Mouse (Mus musculus): Measurements from ENCODE around the gene Hexdc. TPM values are rescaled to one million over a fixed set of nuclear protein-coding genes. Genes with fewer than 3 reads are reported as not detected.

Hexdc gene
- polyA plus RNA-seq, 1 experiment: 70.0 TPM

GRCm38 (mm10) chr11:121236564-121237344 is 32.5 kb downstream of the Hexdc start, which contains the start of gene Narf:
Gene Narf (plus strand): TSS chr11:121237253.
- peak within 1 kb of the TSS; percentile 82 for H3K27ac ChIP-seq (ENCODE audit: insufficient read depth, low read length)
- H3K4me1 ChIP-seq (ENCODE audit: control insufficient read depth, insufficient read depth, low read length): peaks cover 1% of the 10 kb centered on the region; the same call in 1 of the 2 replicates
- 0 out of 2 replicates have a peak, but pooled peaks have one; percentile 26 for TF ChIP-seq CTCF (IDR thresholded peaks at IDR 0.05; ENCODE audit: extremely low read depth, insufficient read depth, low read length)
- TF ChIP-seq POLR2A (IDR thresholded peaks at IDR 0.05; ENCODE audit: extremely low read depth, insufficient read depth, low read length): peak; percentile 94
- H3K4me3 ChIP-seq (ENCODE audit: insufficient read depth, low read length): peak within 1 kb of the TSS; percentile 77

GRCm38 (mm10) chr11:121237345-121238128 is 33.3 kb downstream of the Hexdc start:
- Histone ChIP-seq H3K27ac (ENCODE audit: insufficient read depth, low read length) (peak overlapping the region; percentile 30; the same call in 1 of the 2 replicates), H3K4me3 (ENCODE audit: insufficient read depth, low read length) (peak overlapping the region; percentile 77), H3K4me1 (ENCODE audit: control insufficient read depth, insufficient read depth, low read length) (peaks cover 2% of the 10 kb centered on the region; the same call in 1 of the 2 replicates)
- peak; percentile 36; the same call in 1 of the 2 replicates for TF ChIP-seq CTCF (IDR thresholded peaks at IDR 0.05; ENCODE audit: extremely low read depth, insufficient read depth, low read length)
- TF ChIP-seq POLR2A (IDR thresholded peaks at IDR 0.05; ENCODE audit: extremely low read depth, insufficient read depth, low read length): no peak

- Histone ChIP-seq H3K4me1 (ENCODE audit: control insufficient read depth, insufficient read depth, low read length) (peaks cover 2% of the 10 kb centered on the region; the same call in 1 of the 2 replicates), H3K4me3 (ENCODE audit: insufficient read depth, low read length) (no peak overlapping the region), H3K27ac (ENCODE audit: insufficient read depth, low read length) (no peak overlapping the region)
- TF ChIP-seq POLR2A (IDR thresholded peaks at IDR 0.05; ENCODE audit: extremely low read depth, insufficient read depth, low read length) (no peak), CTCF (IDR thresholded peaks at IDR 0.05; ENCODE audit: extremely low read depth, insufficient read depth, low read length) (no peak)
Measured at GRCm38 (mm10) chr11:121239669-121240068, 35.4 kb downstream of the Hexdc start.

GRCm38 (mm10) chr11:121250196-121250595 is 46.0 kb downstream of the Hexdc start:
- Histone ChIP-seq H3K4me1 (ENCODE audit: control insufficient read depth, insufficient read depth, low read length) (no peaks in the 10 kb centered on the region), H3K4me3 (ENCODE audit: insufficient read depth, low read length) (no peak overlapping the region), H3K27ac (ENCODE audit: insufficient read depth, low read length) (no peak overlapping the region)
- TF ChIP-seq POLR2A (IDR thresholded peaks at IDR 0.05; ENCODE audit: extremely low read depth, insufficient read depth, low read length) (no peak), CTCF (IDR thresholded peaks at IDR 0.05; ENCODE audit: extremely low read depth, insufficient read depth, low read length) (no peak)

- TF ChIP-seq POLR2A (IDR thresholded peaks at IDR 0.05; ENCODE audit: extremely low read depth, insufficient read depth, low read length) (peak; percentile 69), CTCF (IDR thresholded peaks at IDR 0.05; ENCODE audit: extremely low read depth, insufficient read depth, low read length) (no peak)
- peaks cover 2% of the 10 kb centered on the region; the same call in 1 of the 2 replicates for H3K4me1 ChIP-seq (ENCODE audit: control insufficient read depth, insufficient read depth, low read length)
- peak within 1 kb of the TSS; percentile 98 for H3K27ac ChIP-seq (ENCODE audit: insufficient read depth, low read length)
- peak within 1 kb of the TSS; percentile 81 for H3K4me3 ChIP-seq (ENCODE audit: insufficient read depth, low read length)
Measured at GRCm38 (mm10) chr11:121259160-121260100, 55.2 kb downstream of the Hexdc start, which contains the start of gene Foxk2. Gene Foxk2 (plus strand): TSS chr11:121259990.

- no peak for TF ChIP-seq CTCF (IDR thresholded peaks at IDR 0.05; ENCODE audit: extremely low read depth, insufficient read depth, low read length)
- no peak for TF ChIP-seq POLR2A (IDR thresholded peaks at IDR 0.05; ENCODE audit: extremely low read depth, insufficient read depth, low read length)
- H3K27ac ChIP-seq (ENCODE audit: insufficient read depth, low read length): peak overlapping the region; percentile 2; the same call in 1 of the 2 replicates
- peak overlapping the region; percentile 81 for H3K4me3 ChIP-seq (ENCODE audit: insufficient read depth, low read length)
- peaks cover 2% of the 10 kb centered on the region; the same call in 1 of the 2 replicates for H3K4me1 ChIP-seq (ENCODE audit: control insufficient read depth, insufficient read depth, low read length)
Measured at GRCm38 (mm10) chr11:121260211-121260906, 56.1 kb downstream of the Hexdc start.

- Histone ChIP-seq H3K4me1 (ENCODE audit: control insufficient read depth, insufficient read depth, low read length) (peaks cover 2% of the 10 kb centered on the region; the same call in 1 of the 2 replicates), H3K4me3 (ENCODE audit: insufficient read depth, low read length) (peak overlapping the region; percentile 81), H3K27ac (ENCODE audit: insufficient read depth, low read length) (no peak overlapping the region)
- TF ChIP-seq POLR2A (IDR thresholded peaks at IDR 0.05; ENCODE audit: extremely low read depth, insufficient read depth, low read length) (no peak), CTCF (IDR thresholded peaks at IDR 0.05; ENCODE audit: extremely low read depth, insufficient read depth, low read length) (no peak)
Measured at GRCm38 (mm10) chr11:121261074-121261473, 56.8 kb downstream of the Hexdc start.

Other genes starting within 250 kb of the Hexdc start
- 108 and 110 TPM in 2 replicates for gene Csnk1d, start 213.1 kb upstream of the Hexdc start, polyA plus RNA-seq (2012; rRNA removed)
- 3.4 and 3.8 TPM in 2 replicates for gene Cd7, start 165.0 kb upstream of the Hexdc start, polyA plus RNA-seq (2012; rRNA removed)
- gene Sectm1b, start 140.9 kb upstream of the Hexdc start, polyA plus RNA-seq (2012; rRNA removed): not detected in 2 replicates
- gene Sectm1a, start 123.2 kb upstream of the Hexdc start, polyA plus RNA-seq (2012; rRNA removed): not detected in 2 replicates
- not detected in 2 replicates for gene Tex19.2, start 85.8 kb upstream of the Hexdc start, polyA plus RNA-seq (2012; rRNA removed)
- gene Tex19.1, start 58.3 kb upstream of the Hexdc start, polyA plus RNA-seq (2012; rRNA removed): not detected in 2 replicates
- 0.17 and 0.19 TPM in 2 replicates for gene Uts2r, start 44.2 kb upstream of the Hexdc start, polyA plus RNA-seq (2012; rRNA removed)
- gene Ogfod3, start 278 bp downstream of the Hexdc start, polyA plus RNA-seq (2012; rRNA removed): 6.2 and 7.8 TPM in 2 replicates
- gene Cybc1, start 24.9 kb downstream of the Hexdc start, polyA plus RNA-seq (2012; rRNA removed): 25.9 and 27.5 TPM in 2 replicates
- 43.1 and 43.3 TPM in 2 replicates for gene Narf, start 32.8 kb downstream of the Hexdc start, polyA plus RNA-seq (2012; rRNA removed)
- 51.7 and 53.3 TPM in 2 replicates for gene Foxk2, start 55.6 kb downstream of the Hexdc start, polyA plus RNA-seq (2012; rRNA removed)
- 75.7 and 85.8 TPM in 2 replicates for gene Wdr45b, start 150.0 kb downstream of the Hexdc start, polyA plus RNA-seq (2012; rRNA removed)
- gene Rab40b, start 183.8 kb downstream of the Hexdc start, polyA plus RNA-seq (2012; rRNA removed): 31.1 and 33.7 TPM in 2 replicates
- gene Fn3krp, start 217.0 kb downstream of the Hexdc start, polyA plus RNA-seq (2012; rRNA removed): 38.1 and 41.0 TPM in 2 replicates
- 47.9 and 50.4 TPM in 2 replicates for gene Fn3k, start 230.5 kb downstream of the Hexdc start, polyA plus RNA-seq (2012; rRNA removed)
- 53.8 and 64.2 TPM in 2 replicates for gene Tbcd, start 247.5 kb downstream of the Hexdc start, polyA plus RNA-seq (2012; rRNA removed)

All from cortical plate, adult 2 months (tissue).